8 mouse cellular contexts compared by ENCODE assay signal in genomic region chr19:32715201-32715600, GRCm38 (mm10). TPM values are rescaled to one million over a fixed set of nuclear protein-coding genes. Genes with fewer than 3 reads are reported as not detected.
DNase-seq lines count a peak whose midpoint lies in the region; ATAC-seq and TF ChIP-seq lines count a peak whose summit lies in the region.

No protein-coding gene starts in this region.

- peak; percentile 74 for DNase-seq in hindbrain, embryonic 10.5 days (ENCODE audit: low spot score)
- peak; percentile 36 for DNase-seq in fibroblast of lung, adult 2 months (ENCODE audit: low read depth)
- DNase-seq in limb, embryonic 11.5 days (ENCODE audit: low spot score): peak; percentile 78
- peak; percentile 19 to 51 for DNase-seq in thymus, adult 18-20 months

- H3K9me3 ChIP-seq in hindbrain, embryonic 10.5 days: 0 out of 2 replicates have a peak, but pooled peaks cover 3% of the 10 kb centered on the region
- H3K9me3 ChIP-seq in hindbrain, embryonic 16.5 days (ENCODE audit: control insufficient read depth, low read length): no peaks in the 10 kb centered on the region
- H3K9me3 ChIP-seq in intestine, embryonic 15.5 days: no peaks in the 10 kb centered on the region
- no peaks in the 10 kb centered on the region for H3K9me3 ChIP-seq in limb, embryonic 11.5 days (ENCODE audit: control insufficient read depth, low read length)

- H3K4me3 ChIP-seq in hindbrain, embryonic 10.5 days: no peak overlapping the region
- H3K4me3 ChIP-seq in hindbrain, embryonic 16.5 days (ENCODE audit: low read length): no peak overlapping the region
- no peak overlapping the region for H3K4me3 ChIP-seq in bone marrow macrophage, adult 2 months (ENCODE audit: insufficient read depth, low read length)
- H3K4me3 ChIP-seq in intestine, embryonic 15.5 days (replicated peaks): no peak overlapping the region
- no peak overlapping the region for H3K4me3 ChIP-seq in limb, embryonic 11.5 days (ENCODE audit: low read depth, low read length)
- H3K4me3 ChIP-seq in olfactory bulb, adult 2 months (ENCODE audit: insufficient read depth, low read depth, low read length): no peak overlapping the region

- TF ChIP-seq POLR2A in bone marrow macrophage, adult 2 months (IDR thresholded peaks at IDR 0.05; ENCODE audit: borderline replicate concordance, low read depth, low read length): no peak
- TF ChIP-seq POLR2A in olfactory bulb, adult 2 months (IDR thresholded peaks at IDR 0.05; ENCODE audit: insufficient read depth, low read depth, low read length): no peak

- no peak overlapping the region for H3K4me2 ChIP-seq in hindbrain, embryonic 16.5 days (ENCODE audit: low read length)
- H3K4me2 ChIP-seq in intestine, embryonic 15.5 days (replicated peaks): no peak overlapping the region
- H3K4me2 ChIP-seq in limb, embryonic 11.5 days (ENCODE audit: low read depth, severe bottlenecking): no peak overlapping the region

- no peak for ATAC-seq in hindbrain, embryonic 16.5 days
- ATAC-seq in intestine, embryonic 15.5 days: 0 out of 2 replicates have a peak, but pooled peaks have one; percentile 46
- ATAC-seq in limb, embryonic 11.5 days (ENCODE audit: insufficient number of reproducible peaks, low FRiP score, low TSS enrichment, low read depth): no peak

- H3K36me3 ChIP-seq in hindbrain, embryonic 10.5 days: no peaks in the 10 kb centered on the region
- no peaks in the 10 kb centered on the region for H3K36me3 ChIP-seq in hindbrain, embryonic 16.5 days (ENCODE audit: control insufficient read depth, insufficient read depth, low read length)
- no peaks in the 10 kb centered on the region for H3K36me3 ChIP-seq in intestine, embryonic 15.5 days
- H3K36me3 ChIP-seq in limb, embryonic 11.5 days (ENCODE audit: control insufficient read depth, insufficient read depth, low read length): no peaks in the 10 kb centered on the region

- H3K27me3 ChIP-seq in hindbrain, embryonic 10.5 days (ENCODE audit: insufficient read depth, poor library complexity, severe bottlenecking): no peaks in the 10 kb centered on the region
- no peaks in the 10 kb centered on the region for H3K27me3 ChIP-seq in hindbrain, embryonic 16.5 days (replicated peaks; ENCODE audit: control insufficient read depth, insufficient read depth, low read length)
- H3K27me3 ChIP-seq in intestine, embryonic 15.5 days (replicated peaks): no peaks in the 10 kb centered on the region
- H3K27me3 ChIP-seq in limb, embryonic 11.5 days (ENCODE audit: control insufficient read depth, insufficient read depth, low read length): no peaks in the 10 kb centered on the region

- no peak overlapping the region for H3K9ac ChIP-seq in hindbrain, embryonic 16.5 days (ENCODE audit: low read depth, low read length)
- no peak overlapping the region for H3K9ac ChIP-seq in intestine, embryonic 15.5 days
- H3K9ac ChIP-seq in limb, embryonic 11.5 days (ENCODE audit: low read length): no peak overlapping the region

- WGBS in hindbrain, embryonic 10.5 days: 5% methylated on average over 3 of the region's 3 CpGs
- WGBS in hindbrain, embryonic 16.5 days: 8% methylated on average over 3 of the region's 3 CpGs
- 6% methylated on average over 3 of the region's 3 CpGs for WGBS in intestine, embryonic 15.5 days
- 5% methylated on average over 3 of the region's 3 CpGs for WGBS in limb, embryonic 11.5 days
- WGBS in olfactory bulb, adult 2 months: 10% methylated on average over 3 of the region's 3 CpGs

- no peak overlapping the region for H3K27ac ChIP-seq in hindbrain, embryonic 10.5 days
- H3K27ac ChIP-seq in hindbrain, embryonic 16.5 days (ENCODE audit: low read depth, low read length): no peak overlapping the region
- no peak overlapping the region for H3K27ac ChIP-seq in bone marrow macrophage, adult 2 months (ENCODE audit: insufficient read depth, low read depth, low read length)
- no peak overlapping the region for H3K27ac ChIP-seq in intestine, embryonic 15.5 days
- no peak overlapping the region for H3K27ac ChIP-seq in limb, embryonic 11.5 days (replicated peaks; ENCODE audit: low read depth, low read length)
- H3K27ac ChIP-seq in olfactory bulb, adult 2 months (ENCODE audit: insufficient read depth, low read depth, low read length): no peak overlapping the region

- peak; percentile 71 for TF ChIP-seq CTCF in bone marrow macrophage, adult 2 months (IDR thresholded peaks at IDR 0.05; ENCODE audit: low read depth, low read length)
- TF ChIP-seq CTCF in olfactory bulb, adult 2 months (IDR thresholded peaks at IDR 0.05; ENCODE audit: insufficient read depth, low read depth, low read length): peak; percentile 63

- peaks cover 26% of the 10 kb centered on the region for H3K4me1 ChIP-seq in hindbrain, embryonic 10.5 days (replicated peaks)
- peaks cover 14% of the 10 kb centered on the region for H3K4me1 ChIP-seq in hindbrain, embryonic 16.5 days (ENCODE audit: control insufficient read depth, insufficient read depth, low read depth, low read length)
- peaks cover 8% of the 10 kb centered on the region; the same call in 1 of the 2 replicates for H3K4me1 ChIP-seq in bone marrow macrophage, adult 2 months (ENCODE audit: control insufficient read depth, insufficient read depth, low read length)
- peaks cover 3% of the 10 kb centered on the region; the same call in 1 of the 2 replicates for H3K4me1 ChIP-seq in intestine, embryonic 15.5 days (replicated peaks)
- H3K4me1 ChIP-seq in limb, embryonic 11.5 days (ENCODE audit: control insufficient read depth, insufficient read depth, low read length): no peaks in the 10 kb centered on the region
- H3K4me1 ChIP-seq in olfactory bulb, adult 2 months (ENCODE audit: control insufficient read depth, insufficient read depth, low read length): no peaks in the 10 kb centered on the region

RNA-seq across cellular contexts. Expression of gene Atad1, which starts 24.4 kb away (rescaled TPM):
- polyA plus RNA-seq in hindbrain, embryonic 10.5 days (2016; fragmentation: Nextera tagmentation; extraction: Ambion mirVana): 72.7 and 77.5 TPM in 2 replicates
- polyA plus RNA-seq in hindbrain, embryonic 16.5 days (2015; fragmentation: Nextera tagmentation; extraction: Ambion mirVana): 114 and 123 TPM in 2 replicates
- 52.2 and 75.6 TPM in 2 replicates for polyA plus RNA-seq in bone marrow macrophage, adult 2 months (2012; ENCODE audit: insufficient read depth, insufficient read length, missing spikeins)
- 72.6 and 76.1 TPM in 2 replicates for polyA plus RNA-seq in intestine, embryonic 15.5 days (2015; fragmentation: Nextera tagmentation; extraction: Ambion mirVana)
- 68.8 and 71.5 TPM in 2 replicates for polyA plus RNA-seq in limb, embryonic 11.5 days (2014; fragmentation: Nextera tagmentation; extraction: Ambion mirVana)
- not detected in 2 replicates for polyA plus RNA-seq in olfactory bulb, adult 2 months (2012; ENCODE audit: insufficient read depth, insufficient read length, low replicate concordance, missing spikeins)

RNA-seq across cellular contexts. Expression of gene Pten, which starts 42.1 kb away (rescaled TPM):
- 5.1 and 7.7 TPM in 2 replicates for polyA plus RNA-seq in hindbrain, embryonic 10.5 days (2016; fragmentation: Nextera tagmentation; extraction: Ambion mirVana)
- 10.7 and 10.8 TPM in 2 replicates for polyA plus RNA-seq in hindbrain, embryonic 16.5 days (2015; fragmentation: Nextera tagmentation; extraction: Ambion mirVana)
- 62.7 and 70.4 TPM in 2 replicates for polyA plus RNA-seq in bone marrow macrophage, adult 2 months (2012; ENCODE audit: insufficient read depth, insufficient read length, missing spikeins)
- polyA plus RNA-seq in intestine, embryonic 15.5 days (2015; fragmentation: Nextera tagmentation; extraction: Ambion mirVana): 10.1 TPM in 2 replicates
- polyA plus RNA-seq in limb, embryonic 11.5 days (2014; fragmentation: Nextera tagmentation; extraction: Ambion mirVana): 6.9 and 7.8 TPM in 2 replicates
- 127 and 174 TPM in 2 replicates for polyA plus RNA-seq in olfactory bulb, adult 2 months (2012; ENCODE audit: insufficient read depth, insufficient read length, low replicate concordance, missing spikeins)

Comparison
In these comparisons a context has a peak if more than half of its experiments do, and no peak if none do; other contexts are left out.
1. RNA of gene Atad1, which starts 24.4 kb away (polyA plus RNA-seq): 114 to 123 TPM in hindbrain, embryonic 16.5 days, 72.6 to 76.1 TPM in intestine, embryonic 15.5 days, 52.2 to 75.6 TPM in bone marrow macrophage, adult 2 months, 72.7 to 77.5 TPM in hindbrain, embryonic 10.5 days and 68.8 to 71.5 TPM in limb, embryonic 11.5 days; not detected in olfactory bulb, adult 2 months; every median in the first group is over 10 times any median in the second.
2. Peak in every context shown above with its lines, with median percentiles within 50 percentile points of each other: DNase-seq.